In the genomic region with DNA sequence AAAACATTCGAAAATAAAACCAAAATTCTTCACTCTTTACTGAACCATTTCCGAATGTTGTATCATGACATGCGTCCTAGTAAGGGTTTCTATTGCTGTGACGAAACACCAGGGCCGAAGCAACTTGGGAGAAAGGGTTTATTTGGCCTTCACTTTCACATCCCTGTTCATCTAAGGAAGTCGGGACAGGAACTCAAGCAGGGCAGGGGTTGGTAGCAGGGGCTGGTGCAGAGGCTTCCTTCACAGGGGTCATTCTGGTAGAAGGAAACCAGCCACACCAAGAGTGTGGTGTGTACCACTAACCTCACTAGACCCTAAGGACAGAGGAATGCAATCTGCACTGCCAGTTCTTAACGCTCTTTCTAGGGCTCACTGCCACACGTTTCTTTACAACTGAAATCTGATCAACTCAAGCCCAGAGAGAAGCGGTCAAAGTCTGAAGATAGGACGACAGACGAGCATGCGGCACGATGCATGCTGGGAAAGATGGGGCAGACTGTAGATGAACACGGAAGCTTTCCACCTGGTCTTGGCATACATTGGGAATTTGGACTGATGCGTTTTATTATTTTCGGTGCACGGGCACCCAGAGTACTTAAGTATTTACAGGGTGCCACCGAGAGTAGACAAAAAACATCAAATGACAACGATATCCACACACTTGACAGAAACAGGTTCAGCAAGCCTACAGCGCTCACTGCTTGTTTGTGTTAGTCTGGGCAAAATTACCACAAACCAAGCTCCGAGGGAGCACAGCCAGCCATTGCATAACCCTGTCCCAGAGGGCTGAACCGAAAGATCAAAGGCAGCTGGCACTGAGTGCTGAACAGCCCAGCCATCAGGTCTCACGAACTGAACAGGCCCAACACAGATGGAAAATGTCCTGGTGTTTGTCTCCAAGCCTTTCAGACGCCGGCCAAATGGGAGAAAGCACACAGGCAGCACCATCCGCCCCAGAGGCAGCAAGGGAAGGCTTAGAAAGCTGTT, we compare ENCODE assay signal across 9 mouse cellular contexts. TPM values are rescaled to one million over a fixed set of nuclear protein-coding genes. Genes with fewer than 3 reads are reported as not detected.
DNase-seq lines count a peak whose midpoint lies in the region; ATAC-seq lines count a peak whose summit lies in the region.
"Had no signal": no experiment of that assay in that cellular context is flagged by ENCODE, and none has a peak within 500 bp of the region (broad histone marks: within the 10 kb centered on the region; RNA-seq: fewer than 3 reads in every experiment).

No protein-coding gene starts in this region.

- no peaks in the 10 kb centered on the region; the same call in 1 of the 2 replicates for H3K9me3 ChIP-seq in embryonic facial prominence, embryonic 11.5 days (replicated peaks; ENCODE audit: control insufficient read depth, low read length)
- no peaks in the 10 kb centered on the region for H3K9me3 ChIP-seq in embryonic facial prominence, embryonic 10.5 days
- H3K9me3 ChIP-seq in lung, embryonic 16.5 days (ENCODE audit: control insufficient read depth, low read length) = 0 out of 2 replicates have a peak, but pooled peaks cover 1% of the 10 kb centered on the region
- H3K9me3 ChIP-seq in hindbrain, embryonic 14.5 days (ENCODE audit: control insufficient read depth, low read length) = 0 out of 2 replicates have a peak, but pooled peaks cover 3% of the 10 kb centered on the region

- DNase-seq in embryonic facial prominence, embryonic 11.5 days (ENCODE audit: low spot score) = peak; percentile 19
- no peak for DNase-seq in embryonic facial prominence, embryonic 10.5 days (ENCODE audit: low spot score)
- peak; percentile 39 to 77 for DNase-seq in urinary bladder, adult 18-20 months (ENCODE audit: low spot score in 2 of 2)
- DNase-seq in urinary bladder, adult 2 months (ENCODE audit: low spot score) = no peak
- DNase-seq in heart, postnatal 25 days (ENCODE audit: low spot score) = peak; percentile 70
- no peak for DNase-seq in spleen, postnatal 14 days (ENCODE audit: low spot score in 2 of 2)
- DNase-seq in hindbrain, embryonic 14.5 days (ENCODE audit: low spot score) = no peak

- 79% methylated on average over 26 of the region's 26 CpGs for WGBS in embryonic facial prominence, embryonic 11.5 days
- WGBS in embryonic facial prominence, embryonic 10.5 days = 81% methylated on average over 26 of the region's 26 CpGs
- WGBS in lung, embryonic 16.5 days = 52% methylated on average over 26 of the region's 26 CpGs
- 86% methylated on average over 26 of the region's 26 CpGs for WGBS in hindbrain, embryonic 14.5 days

- ATAC-seq in embryonic facial prominence, embryonic 11.5 days (replicated peaks; ENCODE audit: insufficient number of reproducible peaks, low FRiP score, low TSS enrichment, low read depth) = no peak
- peak; percentile 87 for ATAC-seq in lung, embryonic 16.5 days (ENCODE audit: low read depth)
- no peak for ATAC-seq in hindbrain, embryonic 14.5 days (ENCODE audit: low FRiP score)

- H3K27me3 ChIP-seq in embryonic facial prominence, embryonic 11.5 days (ENCODE audit: control insufficient read depth, insufficient read depth, low read length) = no peaks in the 10 kb centered on the region
- no peaks in the 10 kb centered on the region for H3K27me3 ChIP-seq in embryonic facial prominence, embryonic 10.5 days (replicated peaks; ENCODE audit: low read depth, poor library complexity, severe bottlenecking)
- H3K27me3 ChIP-seq in lung, embryonic 16.5 days (ENCODE audit: control insufficient read depth, insufficient read depth, low read depth, low read length) = no peaks in the 10 kb centered on the region
- no peaks in the 10 kb centered on the region for H3K27me3 ChIP-seq in hindbrain, embryonic 14.5 days (ENCODE audit: control insufficient read depth, insufficient read depth, low read length)
- H3K27me3 ChIP-seq: CH12.LX had no signal

- intact Hi-C loops in heart, postnatal 25 days (cut with DNase I) = loop anchor here (1.0 to 2.0 kb wide), 3 partner anchors 30 to 352 kb away; no protein-coding TSS in a partner anchor

- no peaks in the 10 kb centered on the region for H3K36me3 ChIP-seq in embryonic facial prominence, embryonic 11.5 days (replicated peaks; ENCODE audit: control insufficient read depth, insufficient read depth, low read depth, low read length)
- no peaks in the 10 kb centered on the region for H3K36me3 ChIP-seq in embryonic facial prominence, embryonic 10.5 days (replicated peaks)
- H3K36me3 ChIP-seq in lung, embryonic 16.5 days (ENCODE audit: control insufficient read depth, insufficient read depth, low read length) = peaks cover 11% of the 10 kb centered on the region
- no peaks in the 10 kb centered on the region for H3K36me3 ChIP-seq in hindbrain, embryonic 14.5 days (replicated peaks; ENCODE audit: control insufficient read depth, insufficient read depth)

- H3K4me1 ChIP-seq in embryonic facial prominence, embryonic 11.5 days (ENCODE audit: control insufficient read depth, insufficient read depth, low read length) = no peaks in the 10 kb centered on the region
- H3K4me1 ChIP-seq in embryonic facial prominence, embryonic 10.5 days = peaks cover 6% of the 10 kb centered on the region; the same call in 1 of the 2 replicates
- peaks cover 36% of the 10 kb centered on the region for H3K4me1 ChIP-seq in lung, embryonic 16.5 days (replicated peaks; ENCODE audit: control insufficient read depth, insufficient read depth, low read length)
- no peaks in the 10 kb centered on the region for H3K4me1 ChIP-seq in hindbrain, embryonic 14.5 days (replicated peaks; ENCODE audit: control insufficient read depth, insufficient read depth, low read length)

- H3K9ac ChIP-seq in embryonic facial prominence, embryonic 11.5 days (replicated peaks; ENCODE audit: low read length) = no peak overlapping the region
- no peak overlapping the region for H3K9ac ChIP-seq in lung, embryonic 16.5 days (ENCODE audit: low read length)
- H3K9ac ChIP-seq in hindbrain, embryonic 14.5 days = no peak overlapping the region

- H3K4me3 ChIP-seq in embryonic facial prominence, embryonic 11.5 days (ENCODE audit: low read depth, low read length) = no peak overlapping the region
- no peak overlapping the region for H3K4me3 ChIP-seq in embryonic facial prominence, embryonic 10.5 days
- H3K4me3 ChIP-seq in lung, embryonic 16.5 days (ENCODE audit: low read length) = no peak overlapping the region
- H3K4me3 ChIP-seq in hindbrain, embryonic 14.5 days (replicated peaks; ENCODE audit: low read length) = no peak overlapping the region

- H3K27ac ChIP-seq in embryonic facial prominence, embryonic 11.5 days (replicated peaks; ENCODE audit: low read depth, low read length) = no peak overlapping the region
- H3K27ac ChIP-seq in embryonic facial prominence, embryonic 10.5 days (replicated peaks) = no peak overlapping the region
- H3K27ac ChIP-seq in lung, embryonic 16.5 days (ENCODE audit: low read length) = peak overlapping the region; percentile 82
- H3K27ac ChIP-seq in hindbrain, embryonic 14.5 days = no peak overlapping the region

- H3K4me2 ChIP-seq in embryonic facial prominence, embryonic 11.5 days (ENCODE audit: low read depth, low read length) = no peak overlapping the region
- H3K4me2 ChIP-seq in lung, embryonic 16.5 days (ENCODE audit: low read depth, low read length) = no peak overlapping the region
- H3K4me2 ChIP-seq in hindbrain, embryonic 14.5 days (replicated peaks) = no peak overlapping the region

RNA-seq across cellular contexts. Expression of gene Gm10974, which starts 54.7 kb away (rescaled TPM):
- not detected in 2 replicates for polyA plus RNA-seq in embryonic facial prominence, embryonic 11.5 days (2014; fragmentation: Nextera tagmentation; extraction: Ambion mirVana)
- not detected in 2 replicates for polyA plus RNA-seq in embryonic facial prominence, embryonic 10.5 days (2016; fragmentation: Nextera tagmentation; extraction: Ambion mirVana)
- not detected in 2 replicates for polyA plus RNA-seq in urinary bladder, adult 2 months (2012; rRNA removed)
- not detected for total RNA-seq in heart, postnatal 25 days (2021)
- not detected in 2 replicates for polyA plus RNA-seq in lung, embryonic 16.5 days (2015; fragmentation: Nextera tagmentation; extraction: Ambion mirVana)
- polyA plus RNA-seq in hindbrain, embryonic 14.5 days (2014; fragmentation: Nextera tagmentation; extraction: Ambion mirVana) = not detected in 2 replicates
- total RNA-seq: CH12.LX had no signal

Comparison
In these comparisons a context has a peak if more than half of its experiments do, and no peak if none do; other contexts are left out.
1. DNase-seq: peak in embryonic facial prominence, embryonic 11.5 days (single experiment), urinary bladder, adult 18-20 months (2 of 2) and heart, postnatal 25 days (single experiment); none in embryonic facial prominence, embryonic 10.5 days (single experiment), urinary bladder, adult 2 months (single experiment), spleen, postnatal 14 days (0 of 2) and hindbrain, embryonic 14.5 days (single experiment).